Mouse (Mus musculus) left cerebral cortex, adult 2 months (tissue): ENCODE data around the gene Prr15. TPM values are rescaled to one million over a fixed set of nuclear protein-coding genes. Genes with fewer than 3 reads are reported as not detected.

Experiments
- DNase-seq, 2 experiments: peaks; one replicate each; pipeline ENCODE4 v3.0.0; 2021 to 2022; ENCODE audit warnings: low spot score in 2 of 2, mixed read lengths in 1 of 2; ENCODE audit errors: extremely low spot score in 1 of 2
- H3K27ac ChIP-seq: fragments of 200-600 bp; 2 replicates; pipeline ENCODE4 v1.8.1; 2022
- H3K4me3 ChIP-seq: fragments of 200-600 bp; 2 replicates; pipeline ENCODE4 v1.8.1; 2022
- CTCF ChIP-seq: fragments of 200-600 bp; IDR thresholded peaks from 2 replicates; pipeline ENCODE4 v1.8.1; 2022; ENCODE audit warnings: antibody characterized with exemption, mild to moderate bottlenecking, moderate library complexity
- intact Hi-C: fragments of 180-260 bp; cut with DNase I; formaldehyde crosslinking; loops from one replicate; pipeline ENCODE4 v1.15.1; 2025
- total RNA-seq, 2 experiments: library from RNA; stranded (reverse); gene quantifications; 2 replicates each; pipeline ENCODE4 v1.2.3; 2021

The Prr15 gene
- total RNA-seq, 2 experiments from 2014 or later: 2.0 to 2.9 TPM

DNA sequence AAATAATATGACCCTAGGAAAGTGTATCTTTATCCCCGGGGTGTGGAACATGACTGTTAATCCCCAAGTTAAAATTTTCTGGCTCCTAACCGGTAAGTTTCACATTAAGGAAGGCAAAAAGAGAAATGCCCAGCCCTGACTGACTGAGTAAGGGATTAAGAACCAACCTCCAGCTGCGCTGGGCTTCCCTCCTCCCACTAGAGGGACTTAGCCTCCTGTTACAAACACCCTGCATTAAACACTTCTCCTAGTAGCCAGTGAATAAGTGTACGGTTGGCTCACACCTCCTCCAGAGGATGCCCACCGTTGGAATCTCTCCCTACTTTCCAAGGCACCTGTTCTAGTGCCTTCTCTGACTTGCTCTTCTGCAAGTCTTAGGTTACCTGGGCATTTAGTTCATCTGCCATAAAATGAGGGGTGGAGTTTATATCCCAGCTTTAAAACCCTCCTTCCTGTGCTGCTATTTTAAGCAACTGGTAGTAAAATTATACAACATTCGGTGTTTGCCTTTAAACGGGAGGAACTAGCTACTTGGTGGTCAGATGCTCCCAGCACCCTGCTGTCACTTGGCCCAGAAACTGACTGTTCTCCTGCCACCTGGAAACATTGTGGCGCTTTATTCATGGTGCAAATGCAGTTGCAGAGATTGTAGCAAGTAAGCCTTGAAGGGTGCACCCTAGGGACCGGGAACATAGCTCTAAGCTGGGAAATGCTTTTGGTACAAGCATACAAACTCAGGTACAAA is 8.2 kb downstream of the Prr15 start:
- no peak for DNase-seq
- no peak overlapping the region for H3K27ac ChIP-seq
- H3K4me3 ChIP-seq: no peak overlapping the region
- TF ChIP-seq CTCF: no peak
- intact Hi-C loops: no loop called here

DNA sequence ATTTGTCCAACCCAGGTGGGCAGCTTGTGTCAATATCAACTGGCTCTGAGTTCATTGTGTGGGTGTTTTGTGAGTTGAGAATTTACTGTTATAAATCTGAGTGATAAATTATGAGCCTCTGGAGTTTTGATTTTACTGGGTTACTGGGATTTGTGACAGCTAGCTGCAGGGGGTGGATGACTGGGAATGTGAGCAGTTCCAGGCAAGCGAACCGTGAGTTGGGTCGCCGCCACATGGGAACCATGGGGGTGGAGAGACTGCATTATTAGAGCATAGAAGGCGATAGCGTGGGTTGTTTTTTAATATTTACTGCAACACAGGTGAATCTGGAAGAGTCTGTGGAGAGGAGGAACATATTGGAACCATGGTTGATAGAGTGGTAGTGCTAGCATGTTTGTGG is 11.7 kb downstream of the Prr15 start:
- DNase-seq: no peak
- intact Hi-C loops: no loop called here
- H3K4me3 ChIP-seq: no peak overlapping the region
- no peak for TF ChIP-seq CTCF
- H3K27ac ChIP-seq: no peak overlapping the region

DNA sequence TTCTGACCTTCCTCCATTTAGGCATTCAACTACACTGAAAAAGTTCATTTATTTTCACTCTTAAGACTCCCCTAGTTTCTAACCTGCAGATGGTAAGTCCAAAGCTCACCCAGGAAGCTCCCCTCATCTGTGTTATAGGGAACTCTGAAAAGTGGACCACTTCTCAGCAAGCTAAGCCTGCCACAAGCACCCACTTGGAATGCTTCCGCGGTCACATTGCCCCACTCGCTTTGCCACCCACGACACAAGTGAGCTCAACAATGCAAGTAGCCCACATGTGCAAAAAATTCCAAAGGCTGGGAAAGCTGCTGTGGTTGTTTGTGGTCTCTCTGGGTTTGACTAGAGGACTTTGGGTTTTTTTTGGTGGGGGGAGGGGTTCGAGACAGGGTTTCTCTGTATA is 15.5 kb downstream of the Prr15 start:
- intact Hi-C loops: no loop called here
- no peak for TF ChIP-seq CTCF
- Histone ChIP-seq H3K4me3 (no peak overlapping the region), H3K27ac (no peak overlapping the region)
- no peak for DNase-seq

DNA sequence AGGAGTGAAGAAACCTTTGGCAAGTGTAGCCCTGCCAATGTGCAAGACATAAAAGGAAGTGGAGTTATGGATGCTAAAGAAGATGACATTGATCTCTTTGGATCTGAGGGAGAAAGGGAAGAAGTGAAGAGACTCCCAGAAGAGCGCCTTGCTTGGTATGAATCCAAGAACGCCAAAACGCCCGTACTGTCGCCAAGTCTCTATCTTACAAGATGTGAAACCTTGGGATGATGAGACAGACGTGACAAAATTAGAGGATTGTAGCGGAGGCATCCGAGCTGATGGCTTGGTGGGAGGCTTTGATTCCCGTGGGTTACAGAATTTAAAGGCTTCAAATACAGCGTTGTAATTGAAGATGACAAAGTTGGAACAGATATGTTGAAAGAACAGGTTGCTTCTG is 16.6 kb downstream of the Prr15 start:
- no peak for TF ChIP-seq CTCF
- DNase-seq: no peak
- Histone ChIP-seq H3K4me3 (no peak overlapping the region), H3K27ac (no peak overlapping the region)
- intact Hi-C loops: no loop called here

DNA sequence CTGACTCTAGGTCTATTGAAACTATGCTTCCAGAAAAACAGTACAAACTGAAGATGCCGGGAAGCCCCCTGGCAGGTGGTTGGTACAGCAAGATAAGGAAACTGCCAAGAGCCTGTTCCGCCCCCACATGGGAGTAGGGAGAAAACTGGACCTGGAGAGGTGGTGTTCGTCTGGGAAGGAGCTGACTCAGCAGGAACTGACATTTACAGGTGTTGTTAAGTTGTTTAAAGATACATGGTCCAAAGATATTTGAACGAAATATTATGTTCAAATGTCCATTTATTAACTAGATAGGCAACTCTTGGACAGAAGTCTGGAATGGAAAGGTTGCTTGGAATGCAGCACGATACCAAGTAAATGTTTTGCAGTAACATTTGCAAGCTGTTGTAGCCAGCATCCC is 26.2 kb downstream of the Prr15 start:
- intact Hi-C loops: no loop called here
- no peak for TF ChIP-seq CTCF
- no peak for DNase-seq
- Histone ChIP-seq H3K4me3 (no peak overlapping the region), H3K27ac (no peak overlapping the region)

DNA sequence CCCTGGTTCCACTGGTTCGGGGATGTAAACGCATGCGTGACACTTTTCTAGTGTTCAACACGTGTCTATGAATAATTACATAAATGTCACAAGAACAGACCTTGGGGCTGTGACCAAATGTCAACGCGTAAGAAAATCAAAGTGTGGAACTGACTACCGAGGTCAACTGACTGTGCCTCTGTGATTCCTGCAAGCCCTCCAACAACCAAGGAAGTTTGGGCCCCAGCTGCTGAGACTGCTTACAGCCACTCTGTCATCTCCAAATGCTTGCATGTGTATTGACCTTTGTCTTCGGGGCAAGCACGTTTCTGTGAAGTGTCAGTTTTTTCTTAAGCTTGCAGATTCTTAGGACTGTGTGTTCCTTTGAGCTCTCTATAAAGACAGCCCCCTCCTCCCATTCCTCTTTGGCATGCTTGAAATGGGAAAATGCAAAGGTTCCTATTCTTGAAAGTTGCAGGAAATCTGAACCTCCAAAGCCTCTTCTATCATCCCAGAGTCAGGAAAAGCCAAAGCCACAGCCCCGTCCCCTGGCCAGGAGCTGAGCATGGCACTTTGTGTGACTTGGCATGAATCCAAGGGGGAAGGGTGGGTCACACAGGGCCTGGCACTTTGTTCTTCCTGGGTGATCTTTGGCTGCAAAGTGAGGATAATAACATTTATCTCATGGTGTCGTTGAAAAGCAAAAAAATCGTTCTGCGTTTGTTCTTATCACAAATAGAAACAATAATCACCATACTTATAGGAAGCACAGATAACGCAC is 27.5 kb downstream of the Prr15 start:
- DNase-seq: no peak
- intact Hi-C loops: no loop called here
- Histone ChIP-seq H3K4me3 (no peak overlapping the region), H3K27ac (no peak overlapping the region)
- TF ChIP-seq CTCF: no peak

DNA sequence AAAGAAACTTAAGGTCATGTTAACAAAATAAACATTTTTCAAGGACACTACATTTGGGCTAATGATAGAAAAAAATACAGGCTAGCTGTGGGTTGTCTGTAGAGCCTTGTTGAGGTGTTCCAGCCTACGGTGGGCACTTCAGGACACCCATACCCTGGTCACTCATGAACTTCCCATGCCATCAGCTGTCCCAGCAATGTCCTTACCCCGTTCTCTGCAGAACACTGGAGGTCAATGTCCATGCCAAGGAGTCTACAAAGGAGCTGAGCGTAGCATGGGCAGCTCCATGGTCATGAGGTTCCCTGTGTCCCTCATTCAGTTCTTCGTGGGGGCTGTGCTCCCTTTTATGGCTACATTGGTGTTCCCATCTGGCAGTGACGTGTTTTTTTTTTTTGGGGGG is 28.1 kb downstream of the Prr15 start:
- Histone ChIP-seq H3K27ac (no peak overlapping the region), H3K4me3 (no peak overlapping the region)
- intact Hi-C loops: no loop called here
- DNase-seq: no peak
- no peak for TF ChIP-seq CTCF

DNA sequence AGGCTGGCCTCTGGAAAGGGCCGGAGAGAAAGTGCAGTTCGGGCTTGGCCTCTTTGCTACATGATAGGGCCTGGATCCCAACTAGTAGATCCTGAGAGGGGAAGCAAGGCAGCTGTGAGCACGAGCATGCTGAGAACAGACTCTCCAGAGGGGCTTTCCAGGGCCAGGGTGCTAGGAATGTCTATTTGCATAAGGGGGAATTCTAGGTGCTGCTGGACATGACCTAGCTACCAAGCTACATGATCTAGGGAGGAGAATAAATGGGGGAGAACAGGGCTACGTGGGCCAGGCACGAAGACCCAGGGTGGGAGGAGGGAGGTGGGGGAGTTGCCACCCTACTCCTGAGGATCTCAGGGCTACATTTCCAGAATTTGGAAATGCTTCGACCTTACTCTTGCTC is 30.0 kb downstream of the Prr15 start:
- H3K27ac ChIP-seq: no peak overlapping the region
- TF ChIP-seq CTCF: no peak
- H3K4me3 ChIP-seq: no peak overlapping the region
- intact Hi-C loops: no loop called here
- no peak for DNase-seq

DNA sequence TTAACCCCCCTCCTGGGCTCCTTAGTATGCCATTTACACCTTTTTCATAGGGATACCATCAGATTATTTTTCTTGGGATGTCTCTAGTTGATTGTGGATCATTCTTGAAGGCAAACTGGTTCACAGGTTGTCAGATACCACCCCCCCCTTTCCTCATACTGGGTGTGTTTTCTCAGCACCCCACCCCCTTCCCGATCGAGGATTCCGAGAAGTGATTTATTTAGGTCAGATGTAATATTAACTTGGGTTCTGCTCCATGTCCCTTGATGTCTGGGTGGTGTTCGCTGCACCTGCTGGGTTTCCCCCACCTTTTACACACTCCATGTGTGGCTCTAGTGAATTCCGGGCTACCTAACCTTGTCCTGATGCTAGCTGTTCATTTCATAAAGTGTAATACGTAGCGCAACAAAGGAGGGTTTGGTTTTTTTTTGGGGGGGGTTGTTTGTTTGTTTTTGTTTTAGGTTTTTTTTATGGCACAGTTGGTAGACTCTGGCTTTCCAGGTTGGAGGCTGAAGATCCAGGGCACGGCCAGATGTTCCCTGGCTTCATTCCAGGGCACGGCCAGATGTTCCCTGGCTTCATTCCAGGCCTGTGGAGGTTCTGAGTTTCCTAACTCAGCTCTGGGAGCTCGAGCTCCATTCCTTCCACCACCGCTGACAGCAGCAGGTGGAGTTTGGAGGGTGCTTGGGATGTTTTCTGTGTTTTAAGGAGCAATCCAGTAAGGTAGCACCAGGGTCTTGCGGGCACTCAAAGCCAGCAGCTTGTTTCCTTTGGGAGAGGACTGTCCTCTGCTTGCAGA is 37.1 kb downstream of the Prr15 start:
- H3K4me3 ChIP-seq: no peak overlapping the region
- no peak overlapping the region for H3K27ac ChIP-seq
- TF ChIP-seq CTCF: no peak
- no peak for DNase-seq
- intact Hi-C loops: loop anchor here (10.0 kb wide), 1 partner anchor 328 kb away; the partner anchor contains the start of gene Chn2

DNA sequence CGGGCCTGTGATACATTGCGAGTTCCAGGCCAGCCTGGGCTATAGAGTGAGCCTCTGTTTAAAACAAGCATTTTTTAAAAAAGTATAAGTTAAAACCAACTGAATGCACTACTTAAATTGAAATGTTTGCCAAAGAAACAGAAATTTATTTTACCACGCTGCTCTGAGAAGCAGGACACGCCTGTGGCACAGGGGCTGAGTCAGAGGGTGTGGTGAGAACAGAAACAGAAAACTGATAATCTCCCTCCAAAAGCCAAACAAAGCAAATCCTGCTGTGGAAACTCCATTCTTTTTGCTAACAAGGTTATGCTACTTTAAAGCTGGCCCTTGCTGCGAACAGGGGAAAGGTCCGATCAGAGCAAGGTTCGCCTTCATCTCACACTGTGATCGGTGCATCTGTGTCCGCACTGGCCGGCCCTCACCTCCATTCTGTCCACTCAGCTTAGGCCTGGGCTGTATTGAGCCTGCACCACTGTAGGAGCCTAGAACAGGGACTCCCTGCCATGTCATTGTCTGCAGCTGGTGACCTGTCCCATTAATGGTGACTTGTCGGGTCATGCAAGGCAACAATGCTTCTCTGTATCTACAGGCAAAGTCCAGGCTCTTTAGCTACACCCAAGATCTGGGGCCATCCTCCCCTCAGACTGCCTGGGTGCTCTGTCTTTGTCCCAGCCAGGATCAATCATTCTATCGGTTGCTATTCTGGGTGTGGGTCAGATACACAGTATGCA is 38.9 kb downstream of the Prr15 start:
- no peak for DNase-seq
- Histone ChIP-seq H3K27ac (no peak overlapping the region), H3K4me3 (no peak overlapping the region)
- intact Hi-C loops: loop anchor here (5.0 to 10.0 kb wide), 2 partner anchors 330 to 582 kb away; partner anchors contain the start of gene Chn2
- no peak for TF ChIP-seq CTCF

DNA sequence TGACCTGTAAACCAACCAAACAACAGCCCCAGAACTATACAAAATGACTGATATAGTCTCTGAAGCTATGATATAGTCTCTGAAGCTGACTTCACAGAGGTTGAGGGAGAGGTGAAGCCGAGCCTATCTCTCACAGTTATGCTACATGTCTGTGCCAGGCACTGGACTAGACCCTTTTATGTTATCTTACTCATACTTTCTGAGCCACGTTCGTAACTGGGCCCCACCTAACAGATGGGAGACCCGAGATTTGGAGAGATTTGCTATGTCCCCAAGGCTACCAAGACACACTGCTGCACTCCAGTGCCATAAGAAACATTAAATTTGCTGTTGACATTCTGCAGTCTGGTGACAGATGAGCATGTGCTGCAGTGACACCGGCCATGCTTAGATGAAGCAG is 41.0 kb downstream of the Prr15 start:
- intact Hi-C loops: loop anchor here (5.0 to 10.0 kb wide), 2 partner anchors 332 to 584 kb away; partner anchors contain the start of gene Chn2
- Histone ChIP-seq H3K27ac (no peak overlapping the region), H3K4me3 (no peak overlapping the region)
- DNase-seq: no peak
- no peak for TF ChIP-seq CTCF
